Mouse (Mus musculus) 3T3-L1 (cell line): ENCODE measurements around the gene Atl2.

Experiments used
- DNase-seq: peaks from one replicate; pipeline ENCODE4 v3.0.0-alpha.2; 2015; ENCODE audit warnings: low read depth, low spot score

The Atl2 gene

DNA sequence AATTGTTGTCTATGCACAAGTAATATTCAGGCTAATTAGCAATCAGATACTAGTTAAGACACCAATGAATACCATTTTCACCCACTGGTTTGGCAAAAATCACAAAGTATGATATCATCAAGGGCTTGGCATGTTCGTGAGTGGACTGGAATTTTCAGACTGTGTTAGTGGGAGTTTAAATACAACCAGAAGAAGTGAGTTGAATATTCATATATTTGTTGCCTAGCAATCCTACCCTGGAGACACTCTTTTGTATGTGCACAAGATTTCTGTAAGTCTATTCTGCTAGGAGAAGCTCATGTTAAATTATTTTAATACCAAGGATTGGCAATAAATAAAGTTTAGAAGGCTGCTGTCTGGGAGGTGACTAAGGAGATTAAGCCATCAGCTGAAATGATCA is 71.5 kb downstream of the Atl2 start:
- DNase-seq: peak; percentile 67

DNA sequence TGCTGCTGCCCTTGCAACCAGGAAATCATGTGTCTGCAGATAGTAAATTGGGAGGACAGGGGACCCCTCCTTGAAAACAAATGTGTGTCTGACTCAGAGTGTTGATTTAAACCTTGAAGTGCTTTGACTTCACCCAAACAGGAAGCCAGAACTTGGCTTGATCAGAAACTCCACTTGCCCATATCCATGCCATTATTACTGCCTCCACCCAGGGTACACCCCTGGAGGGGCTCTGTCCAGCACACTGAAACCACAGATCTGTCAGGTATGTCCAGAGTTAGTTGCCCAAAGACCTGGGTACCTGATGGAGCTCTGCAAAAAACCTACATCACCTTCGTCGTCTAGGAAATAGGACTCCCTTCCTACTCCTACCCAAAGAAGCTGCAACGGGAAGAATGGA is 77.0 kb downstream of the Atl2 start:
- no peak for DNase-seq

DNA sequence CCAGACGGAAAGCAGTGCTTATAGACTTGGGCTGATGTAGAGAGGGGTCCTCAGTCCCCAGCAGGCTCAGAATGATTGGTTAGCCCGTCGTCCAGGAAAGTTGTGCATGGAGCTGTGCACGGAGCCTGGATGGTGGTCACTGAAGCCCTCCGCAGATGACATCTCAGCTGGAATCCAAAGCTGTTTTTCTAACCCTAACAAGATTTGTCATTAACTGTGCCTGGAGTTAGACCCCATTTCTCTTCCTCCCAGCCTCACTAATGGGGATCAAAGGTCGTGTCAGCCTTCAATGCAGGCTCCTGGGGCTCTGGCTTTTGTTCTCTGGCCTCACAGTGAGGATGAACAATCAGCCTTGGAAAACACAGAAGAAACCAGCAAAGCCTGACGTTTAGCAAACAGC is 77.9 kb downstream of the Atl2 start:
- DNase-seq: no peak

DNA sequence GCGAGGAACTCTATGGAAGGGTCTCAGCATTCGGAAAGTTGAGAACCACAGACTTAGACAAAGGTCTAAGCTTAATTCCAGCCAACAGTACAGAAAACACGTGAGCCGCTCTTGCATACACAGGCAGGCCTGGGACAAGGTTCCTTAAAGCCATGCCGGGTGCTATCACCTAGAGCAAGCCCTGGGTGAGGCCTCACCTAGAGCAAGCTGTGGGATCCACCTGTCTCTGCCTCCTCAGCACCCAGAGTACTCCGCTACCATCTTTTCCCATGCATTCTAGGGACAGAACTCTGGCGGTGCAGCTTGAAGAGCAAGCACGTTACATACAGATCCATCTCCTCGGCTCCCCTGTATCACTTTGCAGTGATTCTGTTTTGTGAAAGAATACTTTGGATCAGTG is 78.4 kb downstream of the Atl2 start:
- no peak for DNase-seq

DNA sequence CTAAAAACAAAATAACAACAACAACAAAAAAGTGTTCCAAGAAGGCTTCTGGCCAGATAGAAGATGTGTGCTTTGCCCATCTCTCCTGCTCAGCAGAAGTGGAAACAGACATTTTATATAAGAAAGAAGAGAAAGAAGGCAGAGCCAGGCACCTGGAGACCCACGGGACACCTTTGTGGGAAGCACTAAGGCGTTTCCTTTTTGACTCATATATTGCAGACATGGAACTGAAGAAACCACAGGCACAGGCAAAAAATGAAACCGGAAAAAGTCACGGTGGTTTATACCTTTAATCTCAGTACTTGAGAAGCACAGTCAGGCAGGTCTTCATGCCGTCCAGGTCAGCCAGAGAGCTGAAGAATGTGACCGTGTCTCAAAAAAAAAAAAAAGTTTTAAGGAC is 79.0 kb downstream of the Atl2 start:
- no peak for DNase-seq

DNA sequence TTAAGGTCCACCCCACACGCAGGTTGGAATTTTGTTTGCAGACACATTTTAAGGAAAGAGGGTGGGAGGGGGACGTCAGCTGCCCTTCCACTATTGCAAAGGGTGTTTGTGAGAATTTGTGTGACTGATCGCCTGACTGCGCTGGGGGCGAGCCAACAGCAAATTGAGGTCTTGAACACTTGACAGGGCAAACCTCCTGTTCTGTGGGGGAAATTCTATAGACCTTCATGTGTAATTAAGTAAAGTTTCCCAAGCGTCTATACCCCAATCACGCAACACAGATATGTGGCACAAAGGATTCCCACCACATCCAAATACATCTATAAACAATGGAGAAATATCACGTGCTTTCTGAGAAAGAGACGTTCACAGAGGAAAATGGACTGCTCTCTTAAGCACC is 85.5 kb downstream of the Atl2 start:
- no peak for DNase-seq

DNA sequence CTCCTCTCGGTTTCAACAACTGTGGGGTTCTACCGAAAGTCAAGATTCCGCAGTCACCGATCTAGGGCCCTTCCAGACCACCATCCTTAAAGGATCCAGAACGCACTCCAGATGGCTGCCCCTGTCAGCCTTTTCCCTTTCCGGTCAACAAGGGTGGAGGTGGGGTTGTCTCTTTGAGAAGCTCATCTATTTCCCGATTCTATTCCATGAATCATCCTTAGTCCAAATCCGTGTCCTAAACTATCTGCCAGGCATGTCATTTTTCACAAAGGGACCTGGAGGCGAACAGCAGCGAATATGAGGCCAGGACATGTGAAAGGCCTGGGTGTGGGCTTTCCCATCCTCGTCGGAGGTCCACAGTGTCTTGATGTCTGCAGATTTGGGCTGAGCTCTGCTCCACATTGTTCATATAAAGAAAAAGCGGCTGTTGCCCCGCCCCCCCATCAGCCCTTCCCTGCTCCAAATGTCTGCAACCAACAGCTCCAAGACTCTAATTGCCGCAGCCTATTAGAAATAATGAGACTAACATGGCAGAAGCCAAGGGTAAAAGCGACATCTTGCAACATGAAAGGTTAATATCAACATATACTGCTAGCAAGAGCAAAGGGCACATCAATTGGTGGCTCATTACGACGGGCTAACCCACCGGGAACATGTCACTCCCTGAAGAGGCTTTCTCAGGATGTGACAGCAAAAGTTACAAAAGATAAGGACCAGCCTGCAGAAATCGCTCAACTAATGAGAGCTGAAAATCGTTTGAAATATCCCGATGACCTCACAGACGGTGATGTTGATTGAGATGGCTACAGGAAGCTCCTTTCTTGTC is 86.2 kb downstream of the Atl2 start:
- no peak for DNase-seq

DNA sequence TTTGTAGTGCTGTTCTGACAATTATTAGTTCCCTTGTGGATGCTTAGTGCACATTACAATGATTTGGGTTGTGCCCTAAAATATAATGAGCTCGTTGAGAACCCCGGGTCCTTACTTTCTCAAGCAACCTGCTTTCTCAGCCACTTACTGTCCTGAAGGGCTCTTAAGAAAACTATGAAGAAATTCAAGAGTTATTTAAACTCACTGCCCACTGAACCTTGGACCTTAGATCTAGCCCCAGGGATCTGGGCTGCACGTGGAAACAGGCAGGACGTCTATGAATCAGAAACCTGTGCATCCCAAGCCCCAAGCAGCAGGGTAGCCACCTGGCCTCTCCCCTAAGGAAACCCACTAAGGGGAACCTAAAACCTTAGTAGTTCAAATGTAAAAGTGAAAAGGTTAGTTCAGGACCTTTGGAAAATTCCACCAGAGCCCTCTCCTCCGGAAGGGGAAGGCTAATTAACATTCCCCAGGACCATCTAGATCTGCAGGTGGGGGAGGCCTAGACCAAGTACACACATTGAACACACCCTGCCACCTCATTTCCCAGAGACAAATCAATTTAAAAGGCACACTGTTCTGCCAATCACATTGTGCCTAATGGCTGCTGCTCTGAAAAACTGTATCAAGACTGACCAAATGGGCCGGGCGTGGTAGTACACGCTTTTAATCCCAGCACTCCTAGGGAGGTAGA is 88.5 kb downstream of the Atl2 start:
- DNase-seq: no peak

DNA sequence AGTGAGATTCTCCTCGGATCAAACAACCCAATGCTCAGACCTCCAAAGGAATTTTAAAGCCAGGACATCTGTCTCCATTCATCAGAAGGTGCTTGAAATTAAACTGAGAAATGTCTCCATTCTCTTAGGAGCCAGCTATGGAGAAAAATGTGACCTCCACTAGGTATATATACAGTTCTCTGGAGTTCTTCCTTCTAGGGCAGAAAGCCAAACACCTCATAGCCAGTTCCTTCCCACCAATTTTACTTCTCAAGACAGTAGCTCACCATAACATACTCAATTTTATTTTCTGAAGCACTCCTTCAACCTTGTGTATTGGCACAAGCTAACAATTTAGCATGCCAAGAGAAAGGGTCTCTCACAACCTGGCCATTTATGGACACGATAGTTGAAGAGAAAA is 91.2 kb downstream of the Atl2 start:
- no peak for DNase-seq

DNA sequence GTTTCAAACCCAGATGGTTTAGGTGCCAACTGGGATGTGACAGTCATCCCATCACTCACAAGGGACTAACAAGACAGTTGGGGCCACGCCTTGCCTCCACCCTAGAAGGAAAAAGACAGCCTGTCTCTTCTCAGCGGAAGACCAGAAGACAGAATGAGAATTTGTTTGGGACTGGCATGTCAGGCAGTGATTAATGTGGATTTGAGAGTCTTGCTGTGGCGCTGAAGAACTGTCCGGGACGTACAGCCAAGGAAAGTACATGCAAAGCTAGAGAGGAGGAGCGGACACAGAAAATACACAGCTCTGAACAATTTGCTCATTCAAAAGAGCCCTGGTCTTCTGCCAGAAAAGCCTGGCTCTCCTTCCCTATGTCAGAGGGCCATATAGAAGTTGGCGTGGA is 93.9 kb downstream of the Atl2 start:
- DNase-seq: no peak

DNA sequence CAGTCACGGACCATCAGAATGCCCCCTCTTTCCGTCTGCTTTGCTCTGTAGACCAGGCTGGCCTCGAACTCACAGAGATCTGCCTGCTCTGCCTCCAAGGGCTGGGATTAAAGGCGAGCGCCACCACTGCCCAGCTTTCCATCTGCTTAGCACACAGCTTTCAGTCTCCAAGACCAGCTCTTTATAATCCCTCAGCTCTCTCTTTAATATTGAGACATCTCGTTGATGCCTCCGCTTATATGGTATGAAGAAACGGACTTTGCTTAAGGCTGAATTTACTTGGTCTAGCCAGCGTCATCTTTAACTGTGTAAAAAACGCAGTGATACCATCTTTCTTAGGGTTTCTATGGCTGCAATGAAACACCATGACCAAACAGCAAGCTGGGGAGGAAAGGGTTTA is 97.1 kb downstream of the Atl2 start:
- DNase-seq: no peak
